8 mouse cellular contexts compared by ENCODE assay signal in genomic region chr17:30454862-30455243, GRCm38 (mm10).
DNase-seq lines count a peak whose midpoint lies in the region; ATAC-seq and TF ChIP-seq lines count a peak whose summit lies in the region.

No protein-coding gene starts in this region.

- no peak overlapping the region for H3K27ac ChIP-seq in heart, adult 2 months
- H3K27ac ChIP-seq in forebrain, embryonic 16.5 days (ENCODE audit: low read length), result no peak overlapping the region
- no peak overlapping the region for H3K27ac ChIP-seq in stomach, postnatal 0 days (replicated peaks)

- H3K36me3 ChIP-seq in heart, adult 2 months (ENCODE audit: control insufficient read depth, insufficient read depth, low read length), result no peaks in the 10 kb centered on the region
- no peaks in the 10 kb centered on the region for H3K36me3 ChIP-seq in forebrain, embryonic 16.5 days (ENCODE audit: control insufficient read depth, insufficient read depth)
- no peaks in the 10 kb centered on the region for H3K36me3 ChIP-seq in stomach, postnatal 0 days (ENCODE audit: control insufficient read depth, insufficient read depth, low read length)

- no peaks in the 10 kb centered on the region for H3K79me2 ChIP-seq in heart, adult 2 months (replicated peaks; ENCODE audit: control insufficient read depth, insufficient read depth, low read length)

- H3K27me3 ChIP-seq in heart, adult 2 months (ENCODE audit: control insufficient read depth, insufficient read depth, low read length), result no peaks in the 10 kb centered on the region
- H3K27me3 ChIP-seq in forebrain, embryonic 16.5 days (replicated peaks; ENCODE audit: control insufficient read depth, insufficient read depth, low read length), result no peaks in the 10 kb centered on the region
- no peaks in the 10 kb centered on the region for H3K27me3 ChIP-seq in stomach, postnatal 0 days (ENCODE audit: control insufficient read depth, insufficient read depth, low read length)

- ATAC-seq in forebrain, embryonic 16.5 days, result 0 out of 2 replicates have a peak, but pooled peaks have one; percentile 43
- no peak for ATAC-seq in stomach, postnatal 0 days (ENCODE audit: low FRiP score, low TSS enrichment)

- TF ChIP-seq EP300 in heart, adult 2 months (IDR thresholded peaks at IDR 0.05; ENCODE audit: insufficient read depth, low read depth, low read length), result peak; percentile 61; the same call in 1 of the 2 replicates
- TF ChIP-seq EP300 in stomach, postnatal 0 days (optimal IDR thresholded peaks at IDR 0.05), result no peak

- no peak overlapping the region for H3K4me3 ChIP-seq in heart, adult 2 months
- H3K4me3 ChIP-seq in forebrain, embryonic 16.5 days (replicated peaks; ENCODE audit: low read length), result no peak overlapping the region
- no peak overlapping the region for H3K4me3 ChIP-seq in stomach, postnatal 0 days (ENCODE audit: low read depth, low read length)

- peak; percentile 57 to 79 for DNase-seq in heart, adult 2 months
- DNase-seq in heart, adult 11 months, result no peak
- DNase-seq in CD8-positive naive resting alpha-beta T cell, adult 2 months (ENCODE audit: low read depth in 2 of 2, low spot score in 2 of 2), result peak; percentile 44 to 62
- DNase-seq in c-Kit-negative CD71-positive TER-119-positive erythroid progenitor cells, embryonic 14.5 days (ENCODE audit: low read depth, low spot score), result peak; percentile 20
- peak; percentile 82 to 86 for DNase-seq in kidney, postnatal 4 days
- DNase-seq in lung, postnatal 10 days, result peak; percentile 89
- DNase-seq in stomach, postnatal 0 days (ENCODE audit: low spot score), result peak; percentile 82

- H3K9ac ChIP-seq in heart, adult 2 months (ENCODE audit: low read depth, low read length), result no peak overlapping the region
- H3K9ac ChIP-seq in forebrain, embryonic 16.5 days (replicated peaks; ENCODE audit: low read depth, low read length), result no peak overlapping the region
- no peak overlapping the region for H3K9ac ChIP-seq in stomach, postnatal 0 days (ENCODE audit: low read length)

- no peak for TF ChIP-seq POLR2A in heart, adult 2 months (IDR thresholded peaks at IDR 0.05; ENCODE audit: insufficient read depth, low read depth, low read length)

- 15% methylated on average over 3 of the region's 3 CpGs for WGBS in heart, adult 2 months
- 6% methylated on average over 3 of the region's 3 CpGs for WGBS in forebrain, embryonic 16.5 days
- 20% methylated on average over 3 of the region's 3 CpGs for WGBS in stomach, postnatal 0 days

- no peaks in the 10 kb centered on the region for H3K9me3 ChIP-seq in forebrain, embryonic 16.5 days (ENCODE audit: control insufficient read depth, low read length)
- H3K9me3 ChIP-seq in stomach, postnatal 0 days (ENCODE audit: control insufficient read depth, low read length), result no peaks in the 10 kb centered on the region

- peak; percentile 97 for TF ChIP-seq CTCF in heart, adult 2 months (IDR thresholded peaks at IDR 0.05)
- peak; percentile 90 for TF ChIP-seq CTCF in stomach, postnatal 0 days (IDR thresholded peaks at IDR 0.05; ENCODE audit: low read depth)

- H3K4me2 ChIP-seq in forebrain, embryonic 16.5 days (ENCODE audit: low read length), result no peak overlapping the region
- no peak overlapping the region for H3K4me2 ChIP-seq in stomach, postnatal 0 days (replicated peaks; ENCODE audit: low read depth)

- intact Hi-C loops in heart, adult 2 months (cut with DNase I), result loop anchor here (2.0 to 5.0 kb wide), 6 partner anchors 292 to 568 kb away; no protein-coding TSS in a partner anchor

- no peaks in the 10 kb centered on the region; the same call in 1 of the 2 replicates for H3K4me1 ChIP-seq in heart, adult 2 months (ENCODE audit: control insufficient read depth, insufficient read depth, low read length)
- H3K4me1 ChIP-seq in forebrain, embryonic 16.5 days (replicated peaks; ENCODE audit: control insufficient read depth, insufficient read depth, low read length), result peaks cover 39% of the 10 kb centered on the region
- H3K4me1 ChIP-seq in stomach, postnatal 0 days (replicated peaks; ENCODE audit: control insufficient read depth, insufficient read depth), result no peaks in the 10 kb centered on the region
